Mouse (Mus musculus): ENCODE results near the gene Dync1h1. TPM values are rescaled to one million over a fixed set of nuclear protein-coding genes. Genes with fewer than 3 reads are reported as not detected.

Gene Dync1h1
- polyA plus RNA-seq, 2 experiments: 12.4 to 27.3 TPM

GRCm38 (mm10) chr12:110556861-110557628 is 44.2 kb upstream of the Dync1h1 start:
- TF ChIP-seq CTCF (IDR thresholded peaks at IDR 0.05; ENCODE audit: low read depth) (no peak), EP300 (IDR thresholded peaks at IDR 0.05; ENCODE audit: low read depth) (no peak)
- H3K4me1 ChIP-seq (replicated peaks; ENCODE audit: control insufficient read depth in 2 of 2, insufficient read depth in 2 of 2, low read length in 1 of 2): no peaks in the 10 kb centered on the region
- ATAC-seq (ENCODE audit: insufficient read depth) (no peak), DNase-seq (ENCODE audit: low read depth in 3 of 3, low spot score in 3 of 3) (no peak)
- 89% methylated on average over 18 of the region's 18 CpGs for WGBS (ENCODE audit: insufficient replicate concordance)
- no peak overlapping the region for H3K9ac ChIP-seq (replicated peaks)
- H3K4me3 ChIP-seq (ENCODE audit: insufficient read depth in 1 of 2, low read depth in 2 of 2, low read length in 2 of 2): no peak overlapping the region
- H3K27me3 ChIP-seq (ENCODE audit: control insufficient read depth, insufficient read depth, low read length): no peaks in the 10 kb centered on the region
- no peaks in the 10 kb centered on the region for H3K9me3 ChIP-seq (ENCODE audit: control insufficient read depth, low read length)
- no peak overlapping the region for H3K4me2 ChIP-seq (ENCODE audit: low read depth)
- H3K36me3 ChIP-seq (replicated peaks; ENCODE audit: control insufficient read depth, insufficient read depth, low read depth): peaks cover 35% of the 10 kb centered on the region
- H3K27ac ChIP-seq: no peak overlapping the region

- WGBS (ENCODE audit: insufficient replicate concordance): 84% methylated on average over 7 of the region's 7 CpGs
- no peaks in the 10 kb centered on the region for H3K9me3 ChIP-seq (ENCODE audit: control insufficient read depth, low read length)
- peaks cover 29% of the 10 kb centered on the region for H3K36me3 ChIP-seq (replicated peaks; ENCODE audit: control insufficient read depth, insufficient read depth, low read depth)
- no peak overlapping the region for H3K9ac ChIP-seq (replicated peaks)
- no peaks in the 10 kb centered on the region for H3K4me1 ChIP-seq (replicated peaks; ENCODE audit: control insufficient read depth in 2 of 2, insufficient read depth in 2 of 2, low read length in 1 of 2)
- TF ChIP-seq CTCF (IDR thresholded peaks at IDR 0.05; ENCODE audit: low read depth): no peak
- H3K4me3 ChIP-seq (ENCODE audit: insufficient read depth in 1 of 2, low read depth in 2 of 2, low read length in 2 of 2): no peak overlapping the region
- no peak for ATAC-seq (ENCODE audit: insufficient read depth)
- no peak overlapping the region for H3K4me2 ChIP-seq (ENCODE audit: low read depth)
- no peak overlapping the region for H3K27ac ChIP-seq
- no peaks in the 10 kb centered on the region for H3K27me3 ChIP-seq (ENCODE audit: control insufficient read depth, insufficient read depth, low read length)
- no peak for DNase-seq (ENCODE audit: low read depth in 3 of 3, low spot score in 3 of 3)
These were observed 43.1 kb upstream of the Dync1h1 start for GRCm38 (mm10) chr12:110558175-110558574.

- 72% methylated on average over 11 of the region's 11 CpGs for WGBS (ENCODE audit: insufficient replicate concordance)
These were observed 37.9 kb upstream of the Dync1h1 start for GRCm38 (mm10) chr12:110563383-110563782.

GRCm38 (mm10) chr12:110564848-110565247 is 36.4 kb upstream of the Dync1h1 start:
- Histone ChIP-seq H3K27me3 (ENCODE audit: control insufficient read depth, insufficient read depth, low read length) (no peaks in the 10 kb centered on the region), H3K9me3 (ENCODE audit: control insufficient read depth, low read length) (no peaks in the 10 kb centered on the region), H3K4me1 (replicated peaks; ENCODE audit: control insufficient read depth in 2 of 2, insufficient read depth in 2 of 2, low read length in 1 of 2) (no peaks in the 10 kb centered on the region), H3K4me2 (ENCODE audit: low read depth) (no peak overlapping the region), H3K4me3 (ENCODE audit: insufficient read depth in 1 of 2, low read depth in 2 of 2, low read length in 2 of 2) (no peak overlapping the region), H3K27ac (no peak overlapping the region), H3K9ac (replicated peaks) (no peak overlapping the region), H3K36me3 (replicated peaks; ENCODE audit: control insufficient read depth, insufficient read depth, low read depth) (peaks cover 8% of the 10 kb centered on the region; the same call in 1 of the 2 replicates)
- TF ChIP-seq EP300 (IDR thresholded peaks at IDR 0.05; ENCODE audit: low read depth) (peak; percentile 61), CTCF (IDR thresholded peaks at IDR 0.05; ENCODE audit: low read depth) (no peak)
- DNase-seq (ENCODE audit: low read depth in 3 of 3, low spot score in 3 of 3) (peak in 1 of 3 experiments; percentile 10), ATAC-seq (ENCODE audit: insufficient read depth) (peak; percentile 63)
- WGBS (ENCODE audit: insufficient replicate concordance): 81% methylated on average over 11 of the region's 11 CpGs

More at GRCm38 (mm10) chr12:110563383-110563782, 37.9 kb upstream of the Dync1h1 start:
- H3K27ac ChIP-seq: no peak overlapping the region
- H3K27me3 ChIP-seq (ENCODE audit: control insufficient read depth, insufficient read depth, low read length): no peaks in the 10 kb centered on the region
- no peaks in the 10 kb centered on the region for H3K4me1 ChIP-seq (replicated peaks; ENCODE audit: control insufficient read depth in 2 of 2, insufficient read depth in 2 of 2, low read length in 1 of 2)
- H3K9ac ChIP-seq (replicated peaks): no peak overlapping the region
- H3K4me2 ChIP-seq (ENCODE audit: low read depth): no peak overlapping the region
- no peak overlapping the region for H3K4me3 ChIP-seq (ENCODE audit: insufficient read depth in 1 of 2, low read depth in 2 of 2, low read length in 2 of 2)
- no peaks in the 10 kb centered on the region for H3K9me3 ChIP-seq (ENCODE audit: control insufficient read depth, low read length)
- no peak for TF ChIP-seq EP300 (IDR thresholded peaks at IDR 0.05; ENCODE audit: low read depth)
- H3K36me3 ChIP-seq (replicated peaks; ENCODE audit: control insufficient read depth, insufficient read depth, low read depth): peaks cover 10% of the 10 kb centered on the region; the same call in 1 of the 2 replicates
- ATAC-seq (ENCODE audit: insufficient read depth): peak; percentile 36; the same call in 1 of the 2 replicates
- no peak for DNase-seq (ENCODE audit: low read depth in 3 of 3, low spot score in 3 of 3)

- Histone ChIP-seq H3K27ac (no peak overlapping the region), H3K27me3 (ENCODE audit: control insufficient read depth, insufficient read depth, low read length) (no peaks in the 10 kb centered on the region), H3K4me1 (replicated peaks; ENCODE audit: control insufficient read depth in 2 of 2, insufficient read depth in 2 of 2, low read length in 1 of 2) (no peaks in the 10 kb centered on the region), H3K4me2 (ENCODE audit: low read depth) (no peak overlapping the region), H3K4me3 (ENCODE audit: insufficient read depth in 1 of 2, low read depth in 2 of 2, low read length in 2 of 2) (no peak overlapping the region), H3K9me3 (ENCODE audit: control insufficient read depth, low read length) (no peaks in the 10 kb centered on the region), H3K36me3 (replicated peaks; ENCODE audit: control insufficient read depth, insufficient read depth, low read depth) (peaks cover 5% of the 10 kb centered on the region; the same call in 1 of the 2 replicates), H3K9ac (replicated peaks) (no peak overlapping the region)
- ATAC-seq (ENCODE audit: insufficient read depth): no peak
- TF ChIP-seq EP300 (IDR thresholded peaks at IDR 0.05; ENCODE audit: low read depth): no peak
- TF ChIP-seq CTCF (IDR thresholded peaks at IDR 0.05; ENCODE audit: low read depth): no peak
- no peak for DNase-seq (ENCODE audit: low read depth in 3 of 3, low spot score in 3 of 3)
- 88% methylated on average over 9 of the region's 9 CpGs for WGBS (ENCODE audit: insufficient replicate concordance)
These were observed 34.9 kb upstream of the Dync1h1 start for GRCm38 (mm10) chr12:110566366-110566765.

Data from liver, embryonic 14.5 days (tissue).